8 mouse cellular contexts compared by ENCODE assay signal in genomic region chr4:43957846-43958461, GRCm38 (mm10). TPM values are rescaled to one million over a fixed set of nuclear protein-coding genes. Genes with fewer than 3 reads are reported as not detected.
DNase-seq lines count a peak whose midpoint lies in the region; ATAC-seq and TF ChIP-seq lines count a peak whose summit lies in the region.

No protein-coding gene starts in this region.

- no peaks in the 10 kb centered on the region for H3K36me3 ChIP-seq in lung, postnatal 0 days (ENCODE audit: insufficient read depth, low read length)

- TF ChIP-seq CTCF in gastrocnemius, adult 2 months (IDR thresholded peaks at IDR 0.05) = no peak
- no peak; the same call in 1 of the 2 replicates for TF ChIP-seq CTCF in lung, postnatal 0 days (IDR thresholded peaks at IDR 0.05)

- H3K27me3 ChIP-seq in lung, postnatal 0 days (replicated peaks; ENCODE audit: insufficient read depth, low read length) = no peaks in the 10 kb centered on the region

- peak; percentile 60 for ATAC-seq in lung, postnatal 0 days
- no peak; the same call in 1 of the 2 replicates for ATAC-seq in megakaryocyte progenitor cell, adult 5-6 weeks (replicated peaks; ENCODE audit: poor library complexity)

- intact Hi-C loops in gastrocnemius, adult 2 months (cut with DNase I) = loop anchor here (1.0 kb wide), 1 partner anchor 33 kb away; no protein-coding TSS in a partner anchor

- peak overlapping the region; percentile 87 for H3K4me3 ChIP-seq in gastrocnemius, adult 2 months
- H3K4me3 ChIP-seq in lung, postnatal 0 days (ENCODE audit: low read depth, low read length) = peak overlapping the region; percentile 60

- peak overlapping the region; percentile 41; the same call in 1 of the 2 replicates for H3K9ac ChIP-seq in lung, postnatal 0 days (replicated peaks; ENCODE audit: low read depth)

- peaks cover 4% of the 10 kb centered on the region; the same call in 1 of the 2 replicates for H3K4me1 ChIP-seq in lung, postnatal 0 days (ENCODE audit: insufficient read depth, low read depth, low read length)

- peak; percentile 20 to 21 for DNase-seq in layer of hippocampus, postnatal 14 days (ENCODE audit: low spot score in 2 of 2)
- DNase-seq in layer of hippocampus, adult 9-10 months (ENCODE audit: low spot score) = no peak
- peak; percentile 43 for DNase-seq in WW6 (ENCODE audit: low read depth, low spot score)
- DNase-seq in gastrocnemius, adult 2 months = peak; percentile 78
- peak; percentile 66 for DNase-seq in induced T-regulatory cell, adult 2 months (ENCODE audit: low read depth)
- peak; percentile 71 for DNase-seq in lung, postnatal 0 days (ENCODE audit: low spot score)
- DNase-seq in retina, postnatal 7 days (ENCODE audit: low read depth, low spot score) = peak; percentile 11

- H3K4me2 ChIP-seq in lung, postnatal 0 days (replicated peaks; ENCODE audit: low read depth, low read length) = peak overlapping the region; percentile 97

- H3K27ac ChIP-seq in gastrocnemius, adult 2 months = peak overlapping the region; percentile 81
- peak overlapping the region; percentile 72 for H3K27ac ChIP-seq in lung, postnatal 0 days (ENCODE audit: low read length)

- H3K9me3 ChIP-seq in lung, postnatal 0 days (ENCODE audit: low read length) = no peaks in the 10 kb centered on the region

- TF ChIP-seq EP300 in lung, postnatal 0 days (IDR thresholded peaks at IDR 0.05) = no peak

- WGBS in lung, postnatal 0 days = under 1% methylated on average over 26 of the region's 26 CpGs

RNA-seq across cellular contexts. Expression of gene Glipr2, which starts 0.8 kb away (rescaled TPM):
- 1 to 10 TPM; 1.6 to 1.7 TPM for total RNA-seq in layer of hippocampus, postnatal 14 days (2021)
- total RNA-seq in gastrocnemius, adult 2 months (2021) = 1 to 10 TPM; 1.8 to 4.0 TPM
- polyA plus RNA-seq in lung, postnatal 0 days (2015; fragmentation: Nextera tagmentation; extraction: Ambion mirVana) = 37.9 and 41.4 TPM in 2 replicates
- total RNA-seq in megakaryocyte progenitor cell, adult 5-6 weeks (2015) = 12.6 and 14.7 TPM in 2 replicates
- 18.0 and 19.4 TPM in 2 replicates for total RNA-seq in megakaryocyte progenitor cell, adult 5-6 weeks (2017)

RNA-seq across cellular contexts. Expression of gene Ccin, which starts 25.3 kb away (rescaled TPM):
- total RNA-seq in layer of hippocampus, postnatal 14 days (2021) = not detected
- total RNA-seq in gastrocnemius, adult 2 months (2021) = not detected
- polyA plus RNA-seq in lung, postnatal 0 days (2015; fragmentation: Nextera tagmentation; extraction: Ambion mirVana) = not detected in 2 replicates
- total RNA-seq in megakaryocyte progenitor cell, adult 5-6 weeks (2015) = not detected in 2 replicates
- not detected in 2 replicates for total RNA-seq in megakaryocyte progenitor cell, adult 5-6 weeks (2017)

RNA-seq across cellular contexts. Expression of gene Clta, which starts 46.3 kb away (rescaled TPM):
- 100 to 1,000 TPM; 289 to 299 TPM for total RNA-seq in layer of hippocampus, postnatal 14 days (2021)
- total RNA-seq in gastrocnemius, adult 2 months (2021) = 10 to 100 TPM; 44.5 to 61.3 TPM
- polyA plus RNA-seq in lung, postnatal 0 days (2015; fragmentation: Nextera tagmentation; extraction: Ambion mirVana) = 209 and 221 TPM in 2 replicates
- total RNA-seq in megakaryocyte progenitor cell, adult 5-6 weeks (2015) = 302 and 347 TPM in 2 replicates
- total RNA-seq in megakaryocyte progenitor cell, adult 5-6 weeks (2017) = 439 and 441 TPM in 2 replicates

Comparison
In these comparisons a context has a peak if more than half of its experiments do, and no peak if none do; other contexts are left out.
1. RNA of gene Clta, which starts 46.3 kb away (total RNA-seq): 302 to 441 TPM in megakaryocyte progenitor cell, adult 5-6 weeks and 289 to 299 TPM in layer of hippocampus, postnatal 14 days; 44.5 to 61.3 TPM in gastrocnemius, adult 2 months; every median in the first group is over 4 times any median in the second.